Comparison of ENCODE assay signal across 10 mouse cellular contexts in the genomic region with DNA sequence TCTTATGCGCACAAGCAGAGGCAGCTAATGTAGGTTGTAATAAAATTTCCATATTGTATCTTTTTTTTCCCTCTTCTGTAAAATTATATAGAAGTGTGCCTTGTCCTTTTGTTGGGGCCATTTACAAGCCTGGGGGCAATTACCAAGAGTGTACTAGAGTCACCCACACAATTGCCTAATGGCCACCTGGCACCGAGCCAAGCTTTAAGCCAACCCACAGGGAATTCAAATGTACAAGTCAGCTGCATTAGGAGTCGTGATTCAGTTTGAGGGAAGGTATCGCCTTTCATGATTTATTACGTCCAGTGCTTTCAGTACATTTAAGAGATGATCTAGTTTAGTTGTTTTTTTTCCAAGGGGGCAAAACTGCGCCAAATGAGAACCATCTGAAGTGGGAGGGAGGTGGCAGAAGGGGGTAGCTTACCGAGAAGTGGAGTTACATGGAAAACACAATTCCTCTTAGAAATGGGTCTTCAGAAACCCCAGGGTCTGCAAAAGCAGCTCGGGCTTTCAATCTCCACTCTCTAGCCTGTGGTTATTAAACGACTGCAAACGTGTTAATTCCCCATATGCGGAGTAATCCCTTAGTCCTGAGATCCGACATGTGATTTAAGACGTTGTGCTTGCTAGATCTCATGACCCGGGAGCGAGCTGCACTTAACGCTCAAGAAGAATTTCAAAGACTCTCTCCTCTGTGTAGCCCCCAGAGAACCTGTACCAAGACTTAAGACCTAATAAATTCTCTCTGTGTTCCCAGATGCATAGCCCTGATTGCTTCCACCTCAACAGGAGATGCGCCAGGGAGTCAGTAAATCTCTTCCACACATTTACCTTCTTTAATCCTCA.
DNase-seq lines count a peak whose midpoint lies in the region; ATAC-seq and TF ChIP-seq lines count a peak whose summit lies in the region.
"Had no signal": no experiment of that assay in that cellular context is flagged by ENCODE, and none has a peak within 500 bp of the region (broad histone marks: within the 10 kb centered on the region; RNA-seq: fewer than 3 reads in every experiment).

No protein-coding gene starts in this region.

- peaks cover 7% of the 10 kb centered on the region; the same call in 1 of the 2 replicates for H3K4me1 ChIP-seq in kidney, embryonic 15.5 days
- H3K4me1 ChIP-seq in forebrain, embryonic 12.5 days = peaks cover 12% of the 10 kb centered on the region
- H3K4me1 ChIP-seq: liver, embryonic 15.5 days had no signal

- DNase-seq in kidney, postnatal 25 days = no peak
- DNase-seq in Muller cell, postnatal 12 days (ENCODE audit: inconsistent ontology term) = peak; percentile 52
- DNase-seq in layer of hippocampus, adult 2 months (ENCODE audit: low spot score in 2 of 2) = no peak
- no peak for DNase-seq in cerebellum, adult 18-20 months
- no peak for DNase-seq in cerebellum, adult 9-11 months

- H3K27me3 ChIP-seq in kidney, embryonic 15.5 days = peaks cover 29% of the 10 kb centered on the region
- H3K27me3 ChIP-seq in forebrain, embryonic 12.5 days = peaks cover 18% of the 10 kb centered on the region
- H3K27me3 ChIP-seq: hindbrain, embryonic 15.5 days; liver, embryonic 15.5 days had no signal

- H3K36me3 ChIP-seq in kidney, embryonic 15.5 days = no peaks in the 10 kb centered on the region
- H3K36me3 ChIP-seq in forebrain, embryonic 12.5 days (replicated peaks) = no peaks in the 10 kb centered on the region
- H3K36me3 ChIP-seq: hindbrain, embryonic 15.5 days; liver, embryonic 15.5 days had no signal

- no peak for TF ChIP-seq CTCF in layer of hippocampus, adult 2 months (conservative IDR thresholded peaks at IDR 0.05)

- H3K9me3 ChIP-seq in kidney, embryonic 15.5 days (replicated peaks) = no peaks in the 10 kb centered on the region
- H3K9me3 ChIP-seq in forebrain, embryonic 12.5 days = no peaks in the 10 kb centered on the region
- H3K9me3 ChIP-seq: hindbrain, embryonic 15.5 days; liver, embryonic 15.5 days had no signal

- 23% methylated on average over 17 of the region's 17 CpGs for WGBS in kidney, embryonic 15.5 days
- WGBS in forebrain, embryonic 12.5 days = 51% methylated on average over 17 of the region's 17 CpGs

- no peak overlapping the region for H3K27ac ChIP-seq in kidney, embryonic 15.5 days
- no peak overlapping the region for H3K27ac ChIP-seq in forebrain, embryonic 12.5 days
- no peak overlapping the region for H3K27ac ChIP-seq in layer of hippocampus, adult 2 months
- H3K27ac ChIP-seq: hindbrain, embryonic 15.5 days; liver, embryonic 15.5 days had no signal

- peak; percentile 64 for ATAC-seq in kidney, embryonic 15.5 days (replicated peaks; ENCODE audit: low FRiP score)
- ATAC-seq in forebrain, embryonic 12.5 days (ENCODE audit: low FRiP score) = peak; percentile 89
- ATAC-seq in megakaryocyte progenitor cell, adult 5-6 weeks (replicated peaks; ENCODE audit: poor library complexity) = 0 out of 2 replicates have a peak, but pooled peaks have one; percentile 17

- no peak overlapping the region for H3K4me3 ChIP-seq in kidney, embryonic 15.5 days (replicated peaks)
- H3K4me3 ChIP-seq in forebrain, embryonic 12.5 days (replicated peaks) = no peak overlapping the region
- H3K4me3 ChIP-seq in layer of hippocampus, adult 2 months = no peak overlapping the region
- H3K4me3 ChIP-seq: hindbrain, embryonic 15.5 days; liver, embryonic 15.5 days had no signal

- H3K9ac ChIP-seq in kidney, embryonic 15.5 days = no peak overlapping the region
- H3K9ac ChIP-seq in forebrain, embryonic 12.5 days = no peak overlapping the region
- H3K9ac ChIP-seq: hindbrain, embryonic 15.5 days; liver, embryonic 15.5 days had no signal

- H3K4me2 ChIP-seq in kidney, embryonic 15.5 days = peak overlapping the region; percentile 36
- 0 out of 2 replicates have a peak overlapping the region, but pooled peaks have one; percentile 2 for H3K4me2 ChIP-seq in forebrain, embryonic 12.5 days
- H3K4me2 ChIP-seq: hindbrain, embryonic 15.5 days; liver, embryonic 15.5 days had no signal

Comparison
In these comparisons a context has a peak if more than half of its experiments do, and no peak if none do; other contexts are left out.
1. ATAC-seq: peak in every context shown above with its lines; median percentile 89 in forebrain, embryonic 12.5 days; 64 in kidney, embryonic 15.5 days; 17 in megakaryocyte progenitor cell, adult 5-6 weeks.